Mouse (Mus musculus): ENCODE results near the gene Slc4a4. TPM values are rescaled to one million over a fixed set of nuclear protein-coding genes. Genes with fewer than 3 reads are reported as not detected.
"Not testable (repeated sequence)": the region's sequence is repeated elsewhere in the genome, so short reads cannot be mapped to it uniquely, and the experiment has no call there.

Gene Slc4a4
- polyA plus RNA-seq, 1 experiment from 2014 or later, result 2.2 TPM

DNA sequence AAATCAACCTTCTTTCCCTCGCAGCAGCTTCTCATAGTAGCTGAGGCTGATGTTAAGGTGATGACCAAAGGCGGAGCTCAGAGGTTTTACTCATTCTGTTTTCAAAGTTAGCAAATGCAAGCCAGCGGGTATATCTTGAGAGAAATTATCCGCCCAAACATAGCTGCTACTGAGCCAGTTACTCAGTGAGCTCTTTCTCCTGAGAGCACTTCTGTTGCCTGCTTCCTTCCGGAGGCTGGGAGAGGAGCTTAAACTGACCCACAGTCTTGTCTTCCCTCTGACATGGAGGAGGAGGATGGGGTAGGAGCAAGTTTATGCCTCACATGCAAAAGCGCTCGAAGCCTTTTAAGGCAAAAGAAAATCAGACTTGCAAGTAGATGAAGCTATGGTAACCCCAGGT is 201.3 kb downstream of the Slc4a4 start:
- no peaks in the 10 kb centered on the region for H3K36me3 ChIP-seq
- no peaks in the 10 kb centered on the region for H3K9me3 ChIP-seq
- no peak overlapping the region for H3K27ac ChIP-seq
- no peak overlapping the region for H3K4me3 ChIP-seq
- no peaks in the 10 kb centered on the region for H3K27me3 ChIP-seq (ENCODE audit: insufficient read depth, poor library complexity, severe bottlenecking)
- DNase-seq (ENCODE audit: low spot score), result no peak
- 87% methylated on average over 7 of the region's 7 CpGs for WGBS
- H3K4me1 ChIP-seq, result no peaks in the 10 kb centered on the region

DNA sequence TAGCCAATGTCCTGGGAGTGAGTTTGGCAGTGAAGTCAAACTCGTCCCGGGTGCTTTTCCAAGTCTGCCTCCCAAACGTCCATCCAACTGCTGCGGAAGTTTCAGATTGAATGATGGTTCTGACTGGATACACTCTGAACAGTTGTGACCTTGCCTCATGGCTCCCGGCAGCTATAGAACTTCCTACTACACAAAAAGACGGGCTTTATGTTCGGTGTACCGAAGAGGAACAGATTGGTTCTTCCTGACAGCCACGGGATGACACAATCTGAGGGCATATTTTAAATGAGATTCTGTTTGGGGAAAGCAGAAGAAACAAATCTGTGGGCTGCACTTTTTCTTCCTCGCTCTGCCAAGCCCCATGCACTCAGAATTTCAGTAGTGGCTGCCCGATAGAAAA is 201.8 kb downstream of the Slc4a4 start:
- H3K27ac ChIP-seq, result no peak overlapping the region
- WGBS, result 84% methylated on average over 11 of the region's 11 CpGs

DNA sequence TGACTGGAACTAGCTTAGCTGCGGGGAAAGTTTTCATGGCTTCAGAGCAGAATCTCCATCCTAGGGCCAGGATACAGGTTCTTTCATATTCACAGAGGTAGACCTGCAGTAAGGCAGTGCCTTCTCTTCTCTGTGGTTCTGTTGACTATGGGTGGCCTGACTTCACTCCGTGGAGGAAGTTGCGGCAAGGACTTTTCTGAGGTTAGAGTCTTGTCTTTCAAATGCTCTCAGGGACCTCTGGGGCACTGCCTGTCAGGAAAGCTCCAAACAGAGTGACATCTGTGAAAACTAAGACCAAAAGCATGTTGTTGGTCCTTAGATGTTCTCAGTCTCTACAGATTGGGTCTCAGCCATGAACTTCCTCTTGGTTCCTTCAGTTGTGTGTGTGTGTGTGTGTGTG is 203.5 kb downstream of the Slc4a4 start:
- Histone ChIP-seq H3K9me3 (no peaks in the 10 kb centered on the region), H3K4me1 (no peaks in the 10 kb centered on the region), H3K36me3 (no peaks in the 10 kb centered on the region), H3K27me3 (ENCODE audit: insufficient read depth, poor library complexity, severe bottlenecking) (no peaks in the 10 kb centered on the region), H3K27ac (no peak overlapping the region), H3K4me3 (no peak overlapping the region)
- WGBS, result 93% methylated on average over 3 of the region's 3 CpGs
- no peak for DNase-seq (ENCODE audit: low spot score)

More for the DNA sequence above, 201.8 kb downstream of the Slc4a4 start:
- Histone ChIP-seq H3K4me3 (no peak overlapping the region), H3K27me3 (ENCODE audit: insufficient read depth, poor library complexity, severe bottlenecking) (no peaks in the 10 kb centered on the region), H3K36me3 (no peaks in the 10 kb centered on the region), H3K9me3 (no peaks in the 10 kb centered on the region), H3K4me1 (no peaks in the 10 kb centered on the region)
- DNase-seq (ENCODE audit: low spot score), result no peak

DNA sequence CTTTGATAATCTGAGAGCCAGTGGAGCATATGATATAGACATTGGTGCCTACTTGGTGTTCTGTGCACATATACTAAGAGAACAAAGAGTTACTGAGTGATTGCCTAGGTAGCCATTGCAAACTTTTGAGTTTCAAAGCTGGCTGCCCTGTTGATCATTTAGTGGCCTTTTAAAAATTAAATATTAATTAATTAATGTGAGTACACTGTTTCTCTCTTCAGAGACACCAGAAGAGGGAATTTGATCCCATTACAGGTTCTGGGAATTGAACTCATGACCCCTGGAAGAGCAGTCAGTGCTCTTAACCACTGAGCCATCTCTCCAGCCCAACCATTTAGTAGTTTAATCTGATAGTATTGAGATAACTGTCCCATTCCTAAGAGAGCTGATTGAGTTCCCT is 209.8 kb downstream of the Slc4a4 start:
- H3K27ac ChIP-seq, result no peak overlapping the region
- no peaks in the 10 kb centered on the region for H3K9me3 ChIP-seq
- no peak for DNase-seq (ENCODE audit: low spot score)
- no peaks in the 10 kb centered on the region for H3K27me3 ChIP-seq (ENCODE audit: insufficient read depth, poor library complexity, severe bottlenecking)
- no peak overlapping the region for H3K4me3 ChIP-seq
- H3K36me3 ChIP-seq, result no peaks in the 10 kb centered on the region
- H3K4me1 ChIP-seq, result no peaks in the 10 kb centered on the region

DNA sequence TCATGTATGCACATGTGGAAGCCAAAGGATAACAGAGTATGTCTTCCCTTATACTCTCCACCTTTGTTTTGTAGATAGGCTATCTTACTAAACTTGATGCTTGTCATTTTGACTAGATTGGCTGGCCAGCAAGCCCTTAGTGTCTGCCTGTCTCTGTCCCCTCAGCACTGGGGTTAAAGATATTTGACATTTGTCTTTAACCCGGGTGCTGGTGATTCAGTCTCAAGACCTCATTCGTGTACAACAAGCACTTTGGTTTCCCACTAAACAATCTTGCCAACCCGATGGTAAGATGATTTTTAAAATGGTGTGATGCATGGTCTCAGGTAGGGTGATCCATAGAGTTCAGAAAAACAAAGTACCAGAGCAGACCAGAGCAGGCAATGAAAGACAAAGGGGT is 210.7 kb downstream of the Slc4a4 start:
- Histone ChIP-seq H3K4me1 (no peaks in the 10 kb centered on the region), H3K9me3 (no peaks in the 10 kb centered on the region), H3K27ac (no peak overlapping the region), H3K4me3 (no peak overlapping the region), H3K36me3 (no peaks in the 10 kb centered on the region), H3K27me3 (ENCODE audit: insufficient read depth, poor library complexity, severe bottlenecking) (no peaks in the 10 kb centered on the region)
- no peak for DNase-seq (ENCODE audit: low spot score)
- 86% methylated on average over 3 of the region's 3 CpGs for WGBS

DNA sequence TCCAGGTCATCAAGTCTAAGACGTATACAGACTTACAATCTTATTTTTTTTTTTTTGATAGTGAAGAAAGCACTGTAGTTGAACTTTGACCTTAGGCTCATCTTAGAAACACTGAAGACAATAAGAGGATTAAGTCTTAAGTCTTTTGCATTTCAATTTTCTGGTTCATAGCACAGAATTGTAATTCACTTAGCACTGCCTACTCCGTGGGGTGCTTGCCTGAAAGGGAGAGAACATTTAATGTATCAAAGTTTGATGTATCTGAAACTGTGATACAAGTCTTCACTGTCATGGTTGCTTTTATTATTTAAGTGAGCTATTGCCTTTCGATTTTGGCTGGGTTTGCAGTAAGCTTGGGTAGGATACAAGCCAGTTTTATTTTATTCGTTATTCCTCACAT is 211.5 kb downstream of the Slc4a4 start:
- Histone ChIP-seq H3K27ac (no peak overlapping the region), H3K4me3 (no peak overlapping the region), H3K9me3 (no peaks in the 10 kb centered on the region), H3K4me1 (no peaks in the 10 kb centered on the region), H3K27me3 (ENCODE audit: insufficient read depth, poor library complexity, severe bottlenecking) (no peaks in the 10 kb centered on the region), H3K36me3 (no peaks in the 10 kb centered on the region)
- WGBS, result 68% methylated on average over 4 of the region's 4 CpGs
- no peak for DNase-seq (ENCODE audit: low spot score)

DNA sequence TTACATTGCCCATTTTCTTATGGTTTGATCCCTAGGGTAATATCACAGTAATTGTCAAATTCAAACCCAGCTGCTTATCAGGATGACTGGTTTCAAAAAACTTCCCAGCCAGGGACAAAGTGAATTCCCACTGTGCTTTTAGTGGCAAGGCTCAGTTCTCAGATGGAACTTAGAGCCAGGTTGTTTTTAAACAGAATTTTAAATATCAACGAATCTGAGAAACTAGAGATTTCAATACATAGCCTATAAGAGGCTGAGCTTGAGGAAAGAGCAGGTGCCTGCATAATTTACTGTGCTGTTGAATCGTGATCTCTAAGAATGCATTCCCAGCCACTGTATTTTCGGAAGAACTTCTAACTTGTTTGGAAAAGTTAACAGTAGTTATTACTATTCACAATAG is 213.3 kb downstream of the Slc4a4 start:
- H3K27ac ChIP-seq, result no peak overlapping the region
- 77% methylated on average over 3 of the region's 3 CpGs for WGBS
- peaks cover 5% of the 10 kb centered on the region; the same call in 1 of the 2 replicates for H3K4me1 ChIP-seq
- no peak for DNase-seq (ENCODE audit: low spot score)
- no peaks in the 10 kb centered on the region for H3K27me3 ChIP-seq (ENCODE audit: insufficient read depth, poor library complexity, severe bottlenecking)
- no peaks in the 10 kb centered on the region for H3K9me3 ChIP-seq
- H3K4me3 ChIP-seq, result no peak overlapping the region
- no peaks in the 10 kb centered on the region for H3K36me3 ChIP-seq

DNA sequence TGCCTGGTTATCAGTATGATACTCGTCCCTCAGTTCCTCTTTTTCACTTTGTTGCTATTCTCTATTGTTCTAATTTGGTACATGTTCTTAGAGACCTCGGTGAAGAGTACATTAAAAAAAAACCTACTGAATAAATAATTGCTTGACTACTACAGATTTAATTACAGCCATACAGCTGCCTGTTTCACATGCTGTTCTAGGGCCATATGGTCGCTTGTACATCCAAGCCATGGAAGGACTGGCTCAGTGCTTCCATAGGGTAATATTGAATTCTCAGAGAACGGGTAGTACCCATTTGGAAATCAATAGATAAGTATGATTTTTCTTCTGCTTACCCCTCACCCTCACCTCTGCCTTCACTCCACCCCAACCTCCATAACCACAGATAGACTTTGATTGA is 215.9 kb downstream of the Slc4a4 start:
- Histone ChIP-seq H3K36me3 (no peaks in the 10 kb centered on the region), H3K4me3 (no peak overlapping the region), H3K9me3 (no peaks in the 10 kb centered on the region), H3K4me1 (peaks cover 16% of the 10 kb centered on the region; the same call in 1 of the 2 replicates), H3K27ac (no peak overlapping the region), H3K27me3 (ENCODE audit: insufficient read depth, poor library complexity, severe bottlenecking) (no peaks in the 10 kb centered on the region)
- 75% methylated on average over 4 of the region's 4 CpGs for WGBS
- DNase-seq (ENCODE audit: low spot score), result no peak

DNA sequence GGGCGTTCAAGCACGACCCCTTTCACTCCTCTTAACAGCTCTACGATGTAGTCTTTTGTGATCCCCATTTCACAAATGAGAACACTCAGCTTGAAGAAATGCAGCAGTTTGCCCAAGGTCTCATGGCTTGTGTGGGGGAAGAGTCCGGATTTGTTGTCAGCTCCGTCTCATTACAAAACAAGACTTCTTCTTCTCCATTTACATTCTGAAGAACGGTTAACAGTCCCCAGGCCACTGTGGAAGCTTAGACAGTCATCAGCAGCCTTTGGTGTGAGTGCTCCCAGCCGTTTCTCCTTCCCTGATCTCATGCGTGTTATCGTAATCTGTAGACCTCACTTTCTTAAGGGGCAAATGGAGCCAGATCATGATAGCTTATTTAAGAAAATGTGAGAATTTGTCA is 218.7 kb downstream of the Slc4a4 start:
- Histone ChIP-seq H3K36me3 (no peaks in the 10 kb centered on the region), H3K27ac (no peak overlapping the region), H3K27me3 (ENCODE audit: insufficient read depth, poor library complexity, severe bottlenecking) (no peaks in the 10 kb centered on the region), H3K4me1 (peaks cover 16% of the 10 kb centered on the region; the same call in 1 of the 2 replicates), H3K4me3 (no peak overlapping the region), H3K9me3 (no peaks in the 10 kb centered on the region)
- WGBS, result 81% methylated on average over 9 of the region's 9 CpGs
- no peak for DNase-seq (ENCODE audit: low spot score)

DNA sequence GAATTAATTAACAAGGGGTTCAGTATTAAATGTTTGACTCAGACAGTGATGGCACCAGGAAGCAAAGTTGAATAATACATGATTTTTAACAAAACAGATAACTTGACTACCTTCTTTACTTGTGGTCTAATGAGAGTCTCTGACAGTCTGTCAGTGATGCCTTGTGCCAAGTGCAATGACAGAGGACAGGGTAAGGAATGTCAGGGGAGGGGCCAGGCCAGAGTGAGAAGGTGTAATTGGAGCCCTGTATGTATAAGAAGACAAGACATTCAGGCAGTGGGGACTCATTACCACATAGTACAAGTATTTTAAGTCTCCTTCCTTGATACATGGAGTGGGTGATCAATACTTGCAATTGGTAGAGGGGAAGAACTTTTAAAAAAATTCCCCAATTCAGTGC is 219.6 kb downstream of the Slc4a4 start:
- H3K27me3 ChIP-seq (ENCODE audit: insufficient read depth, poor library complexity, severe bottlenecking), result no peaks in the 10 kb centered on the region
- H3K9me3 ChIP-seq, result no peaks in the 10 kb centered on the region
- H3K36me3 ChIP-seq, result no peaks in the 10 kb centered on the region
- no peak overlapping the region for H3K27ac ChIP-seq
- H3K4me3 ChIP-seq, result no peak overlapping the region
- no peak for DNase-seq (ENCODE audit: low spot score)
- peaks cover 16% of the 10 kb centered on the region; the same call in 1 of the 2 replicates for H3K4me1 ChIP-seq

DNA sequence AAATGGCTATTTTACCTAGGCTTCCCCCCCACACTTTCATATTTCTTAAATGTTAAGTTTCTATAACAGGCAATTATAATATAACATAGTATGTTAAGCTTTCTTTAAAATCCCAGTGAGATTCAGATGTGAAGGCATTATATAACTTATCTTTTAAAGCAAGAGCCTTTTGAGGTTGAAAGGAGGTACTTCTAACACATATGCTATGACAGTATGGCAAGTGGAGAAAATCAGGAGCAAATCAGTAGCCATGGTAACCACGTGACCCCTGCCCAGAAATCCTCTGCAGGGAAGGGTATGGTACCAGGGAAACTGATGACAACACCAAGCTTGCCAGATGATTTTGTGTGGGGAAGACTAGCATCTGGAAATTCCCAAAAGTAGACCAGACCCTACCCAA is 222.2 kb downstream of the Slc4a4 start:
- Histone ChIP-seq H3K27ac (no peak overlapping the region), H3K4me1 (peaks cover 13% of the 10 kb centered on the region; the same call in 1 of the 2 replicates), H3K4me3 (no peak overlapping the region), H3K9me3 (no peaks in the 10 kb centered on the region), H3K36me3 (no peaks in the 10 kb centered on the region), H3K27me3 (ENCODE audit: insufficient read depth, poor library complexity, severe bottlenecking) (no peaks in the 10 kb centered on the region)
- DNase-seq (ENCODE audit: low spot score), result no peak
- 75% methylated on average over 1 of the region's 1 CpGs for WGBS

DNA sequence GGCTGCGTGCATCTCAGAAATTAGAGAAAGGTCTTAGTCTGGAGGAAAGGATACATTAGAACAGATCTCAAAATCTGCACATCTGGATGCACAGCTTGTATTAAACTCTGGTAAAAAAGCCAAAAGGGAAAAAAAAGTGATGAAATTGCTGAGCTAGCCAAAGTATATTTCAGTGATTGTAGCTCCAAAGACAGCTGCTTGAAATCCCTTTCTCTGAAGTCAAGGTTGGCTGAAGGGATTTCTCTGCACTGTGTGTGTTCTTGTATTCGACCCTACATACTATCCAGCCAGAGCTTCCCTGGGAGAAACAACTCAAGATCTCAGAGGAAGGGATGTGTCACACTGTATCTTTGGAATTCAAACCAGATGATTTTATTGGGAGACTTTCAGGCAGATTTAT is 223.2 kb downstream of the Slc4a4 start:
- Histone ChIP-seq H3K9me3 (no peaks in the 10 kb centered on the region), H3K27me3 (ENCODE audit: insufficient read depth, poor library complexity, severe bottlenecking) (no peaks in the 10 kb centered on the region), H3K27ac (no peak overlapping the region), H3K4me1 (peaks cover 11% of the 10 kb centered on the region; the same call in 1 of the 2 replicates), H3K4me3 (no peak overlapping the region), H3K36me3 (no peaks in the 10 kb centered on the region)
- no peak for DNase-seq (ENCODE audit: low spot score)
- WGBS, result 80% methylated on average over 2 of the region's 2 CpGs

DNA sequence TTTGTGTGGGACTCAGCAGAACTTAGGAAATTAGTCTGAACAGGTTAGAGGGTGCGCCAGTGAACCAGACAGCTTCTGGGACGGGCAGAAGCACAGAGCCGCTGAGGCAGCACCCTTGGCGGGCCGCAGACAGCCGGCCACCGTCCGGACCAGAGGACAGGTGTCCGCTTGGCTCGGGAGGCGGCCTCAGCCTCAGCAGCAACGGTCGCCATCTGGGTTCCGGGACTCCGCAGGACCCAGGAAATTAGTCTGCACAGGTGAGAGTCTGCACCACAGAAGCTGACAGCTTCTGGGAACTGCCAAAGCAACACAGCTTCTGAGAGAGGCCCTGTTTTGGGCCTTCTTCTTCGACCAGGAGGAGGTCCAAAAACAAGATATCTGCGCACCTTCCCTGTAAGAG is 225.4 kb downstream of the Slc4a4 start:
- H3K4me3 ChIP-seq; H3K9me3 ChIP-seq; H3K27ac ChIP-seq; H3K4me1 ChIP-seq; DNase-seq (ENCODE audit: low spot score); H3K36me3 ChIP-seq; H3K27me3 ChIP-seq (ENCODE audit: insufficient read depth, poor library complexity, severe bottlenecking): not testable (repeated sequence)
- WGBS, result 86% methylated on average over 15 of the region's 17 CpGs

DNA sequence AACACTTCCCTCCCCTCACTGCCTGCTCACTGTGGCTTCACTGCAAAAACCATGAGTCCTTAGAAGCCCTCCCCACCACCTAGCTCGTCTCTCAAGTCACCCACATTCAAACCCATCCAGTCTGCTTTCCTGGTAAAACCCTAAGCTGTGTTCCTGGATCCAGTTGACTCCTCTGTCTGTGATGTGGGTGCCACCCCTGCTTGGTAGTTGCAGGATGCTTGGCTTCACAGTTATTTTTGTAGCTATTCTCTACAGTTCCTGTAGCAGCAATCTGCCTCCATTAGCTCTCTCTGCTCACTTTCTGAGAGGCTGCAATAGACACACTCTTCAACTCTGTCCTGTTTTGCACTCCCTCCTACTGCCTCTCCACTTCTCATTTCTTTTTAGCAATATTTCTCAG is 234.3 kb downstream of the Slc4a4 start:
- Histone ChIP-seq H3K27me3 (ENCODE audit: insufficient read depth, poor library complexity, severe bottlenecking) (no peaks in the 10 kb centered on the region), H3K27ac (no peak overlapping the region), H3K36me3 (no peaks in the 10 kb centered on the region), H3K9me3 (no peaks in the 10 kb centered on the region), H3K4me3 (no peak overlapping the region), H3K4me1 (no peaks in the 10 kb centered on the region)
- no peak for DNase-seq (ENCODE audit: low spot score)
- WGBS, result 57% methylated on average over 1 of the region's 1 CpGs
